Mouse (Mus musculus): Measurements from ENCODE around the gene Vamp2.
A peak's percentile ranks its signal among the peaks of the same experiment; 100 is the strongest.

The Vamp2 gene

DNA sequence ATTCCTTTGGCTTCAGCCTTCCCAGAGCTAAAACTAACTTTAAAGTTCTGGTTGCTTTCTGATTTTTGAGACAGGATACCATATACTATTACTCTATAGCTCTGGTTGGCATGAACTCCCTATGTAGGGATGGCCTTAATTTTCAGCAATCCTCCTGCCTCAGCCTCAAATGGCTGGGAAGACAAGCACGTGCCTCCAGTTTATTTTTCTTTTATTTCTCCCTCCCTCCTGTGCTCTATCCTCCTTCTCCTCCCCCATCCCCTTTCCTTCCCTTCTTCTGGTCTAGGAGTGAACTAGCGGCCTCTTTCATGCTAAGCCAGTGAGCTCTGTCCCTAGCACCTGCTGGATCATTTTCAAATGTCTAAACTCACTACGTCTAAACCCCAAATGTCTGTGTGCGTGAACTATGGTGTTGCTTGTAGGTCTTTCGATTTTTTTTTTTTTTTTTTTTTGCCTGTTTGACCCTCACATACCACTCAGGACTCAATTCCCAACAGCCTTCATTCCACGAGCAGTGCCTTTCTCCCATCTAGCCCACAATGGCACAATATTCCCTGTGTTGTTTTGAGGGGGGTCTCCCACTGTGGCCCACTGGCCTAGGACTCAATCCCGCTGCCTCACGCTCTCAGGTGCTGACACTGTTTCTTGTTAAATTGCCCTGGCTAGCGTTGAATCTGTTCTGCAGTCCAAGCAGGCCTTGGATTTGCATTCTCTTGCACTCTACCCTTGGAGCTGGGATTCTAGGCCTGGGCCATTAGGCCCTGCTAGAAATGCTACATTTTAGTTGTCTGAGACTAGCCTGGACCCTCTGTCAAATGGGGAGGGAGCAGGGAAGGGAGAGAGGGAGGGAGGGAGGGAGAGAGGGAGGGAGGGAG is 23.8 kb upstream of the Vamp2 start:
- DNase-seq (ENCODE audit: low read depth): no peak

DNA sequence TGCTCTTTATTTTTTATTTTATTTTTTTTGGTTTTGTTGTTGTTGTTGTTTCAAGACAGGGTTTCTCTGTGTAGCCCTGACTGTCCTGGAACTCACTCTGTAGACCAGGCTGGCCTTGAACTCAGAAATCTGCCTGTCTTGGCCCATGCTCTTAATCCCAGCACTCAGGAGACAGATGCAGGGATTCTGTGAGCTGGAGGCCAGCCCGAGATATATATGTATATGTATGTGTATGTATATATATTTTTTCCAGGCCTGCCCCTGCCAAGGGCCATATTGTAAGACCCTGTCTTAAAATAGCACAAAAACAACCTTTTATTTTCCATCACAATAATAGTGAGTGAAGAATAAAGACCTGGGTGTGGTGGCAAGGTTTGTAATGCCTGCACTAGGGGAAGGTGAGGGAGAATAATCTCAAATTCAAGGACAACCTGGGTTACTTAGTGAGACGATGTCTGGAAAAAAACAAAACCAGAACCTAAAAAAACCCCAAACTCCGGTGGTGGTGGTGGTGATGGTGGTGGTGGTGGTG is 22.8 kb upstream of the Vamp2 start:
- DNase-seq (ENCODE audit: low read depth): no peak

DNA sequence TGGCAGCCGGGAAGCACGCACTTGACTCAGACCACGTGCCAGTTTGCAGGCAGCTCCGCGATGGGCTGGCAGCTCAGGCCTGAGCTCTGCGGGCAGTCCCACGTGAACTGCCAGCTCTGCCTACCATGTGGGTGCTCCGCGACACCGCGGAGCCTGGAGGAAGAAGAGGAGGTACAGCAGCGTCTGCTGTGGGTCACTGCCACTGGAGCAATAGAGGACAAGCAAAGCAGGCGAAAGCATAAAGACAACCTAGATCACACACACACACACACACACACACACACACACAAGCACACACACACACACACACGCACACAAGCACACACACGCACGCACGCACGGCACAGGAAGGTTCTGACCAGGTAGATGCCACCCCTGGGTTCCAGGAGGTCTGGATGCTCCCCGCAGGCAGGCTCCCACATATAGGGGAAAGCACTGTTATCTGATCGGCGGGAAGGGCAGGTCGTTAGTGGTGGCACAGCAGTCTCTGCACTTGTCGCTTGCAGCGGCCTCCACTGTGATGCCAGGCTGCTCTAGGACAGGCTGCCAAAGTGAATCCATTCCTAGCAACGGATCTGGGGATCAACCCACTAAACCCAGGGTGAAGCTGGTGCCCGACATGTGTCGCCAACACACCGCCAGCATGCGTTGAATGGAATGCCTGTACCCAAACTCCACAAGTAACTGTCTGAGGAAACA is 22.0 kb upstream of the Vamp2 start:
- no peak for DNase-seq (ENCODE audit: low read depth)

DNA sequence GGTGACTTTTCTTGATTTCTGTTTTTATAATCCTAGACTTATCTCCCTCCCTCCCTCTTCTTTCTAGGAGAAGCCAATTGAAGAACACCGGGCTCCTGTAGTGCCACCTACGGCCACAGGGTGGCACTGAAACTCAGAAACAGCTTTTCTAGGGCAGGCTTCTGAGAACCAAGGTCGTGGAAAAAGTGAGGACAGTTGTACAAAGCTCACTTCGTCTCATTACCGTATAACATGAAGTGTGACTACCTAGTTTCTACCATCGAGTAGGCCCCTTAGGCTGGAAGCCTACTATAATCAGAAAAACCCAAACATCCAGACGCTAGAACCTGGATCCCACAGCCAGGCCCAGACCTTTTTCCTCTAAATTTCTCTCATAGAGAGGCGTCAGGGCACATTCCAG is 21.3 kb upstream of the Vamp2 start:
- no peak for DNase-seq (ENCODE audit: low read depth)

DNA sequence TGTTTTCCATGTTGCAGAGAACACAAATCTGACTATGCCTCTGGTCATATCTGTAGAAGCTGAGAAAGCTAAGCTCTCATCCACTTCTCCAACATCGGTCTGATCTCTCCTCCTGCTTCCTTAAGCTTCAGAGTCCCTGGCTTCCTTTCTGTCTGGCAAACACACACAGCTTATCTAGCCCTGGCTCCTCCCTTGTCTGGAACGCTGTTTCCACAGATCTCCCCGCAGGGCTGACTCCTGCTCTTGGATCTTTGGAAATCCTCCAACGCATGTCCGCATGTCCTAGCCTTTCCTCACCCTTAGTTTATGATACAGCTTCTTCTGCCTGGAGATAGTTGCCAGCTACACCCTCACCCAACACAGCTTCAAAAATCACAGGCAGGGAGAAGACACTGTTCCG is 20.7 kb upstream of the Vamp2 start:
- DNase-seq (ENCODE audit: low read depth): no peak

DNA sequence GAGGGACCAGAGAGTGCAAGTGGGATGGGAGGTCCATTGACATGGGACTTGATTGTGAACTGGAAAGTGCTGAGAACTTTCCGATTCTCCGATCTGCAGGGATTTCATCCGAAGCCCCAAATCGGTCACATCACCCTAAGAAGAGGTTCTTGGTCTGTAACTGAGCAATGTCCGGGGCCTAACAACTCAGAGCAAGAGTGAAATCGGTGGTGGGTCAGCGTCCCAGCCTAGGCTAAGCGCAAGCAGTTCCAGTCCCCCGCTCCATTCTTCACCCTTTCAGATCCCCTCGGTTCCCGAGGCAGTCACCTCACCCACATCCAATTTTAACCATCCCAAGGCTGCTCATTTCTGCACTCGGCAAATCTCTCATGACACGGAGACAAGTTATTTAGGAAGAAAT is 18.2 kb upstream of the Vamp2 start:
- no peak for DNase-seq (ENCODE audit: low read depth)

DNA sequence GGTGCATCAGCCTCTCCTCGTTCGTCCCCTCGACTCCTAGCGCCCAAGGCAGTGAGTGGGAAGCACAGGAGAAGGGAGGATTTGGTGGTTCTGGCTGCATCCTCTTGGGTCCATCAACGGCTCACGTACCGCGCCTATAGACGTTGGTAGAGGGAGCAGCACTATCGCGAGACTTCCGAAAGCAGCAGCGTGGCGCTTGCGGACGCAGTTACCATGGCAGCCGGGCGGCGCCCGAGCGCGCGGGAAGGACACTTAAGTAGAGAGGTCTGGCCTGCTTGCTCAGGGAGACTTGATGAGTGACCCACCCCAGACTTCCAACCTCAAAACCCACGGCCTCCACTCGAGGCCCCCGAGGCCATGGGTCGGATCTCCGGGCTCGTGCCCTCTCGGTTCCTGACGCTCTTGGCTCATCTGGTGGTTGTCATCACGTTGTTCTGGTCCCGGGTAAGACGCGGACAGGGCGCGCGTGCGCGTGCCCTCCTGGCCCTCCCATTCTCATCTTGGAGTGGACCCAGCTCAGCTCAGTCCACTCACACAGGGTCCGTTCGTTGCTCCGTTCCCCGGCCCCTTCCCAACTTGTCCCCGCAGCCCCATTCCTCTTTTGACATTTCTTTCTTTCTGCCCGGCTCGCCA is 17.6 kb upstream of the Vamp2 start, which contains the start of gene Tmem107:
Tmem107 (plus strand) TSS at position 217 of the 633 bp plus-strand sequence.
- DNase-seq (ENCODE audit: low read depth): peak; percentile 91

DNA sequence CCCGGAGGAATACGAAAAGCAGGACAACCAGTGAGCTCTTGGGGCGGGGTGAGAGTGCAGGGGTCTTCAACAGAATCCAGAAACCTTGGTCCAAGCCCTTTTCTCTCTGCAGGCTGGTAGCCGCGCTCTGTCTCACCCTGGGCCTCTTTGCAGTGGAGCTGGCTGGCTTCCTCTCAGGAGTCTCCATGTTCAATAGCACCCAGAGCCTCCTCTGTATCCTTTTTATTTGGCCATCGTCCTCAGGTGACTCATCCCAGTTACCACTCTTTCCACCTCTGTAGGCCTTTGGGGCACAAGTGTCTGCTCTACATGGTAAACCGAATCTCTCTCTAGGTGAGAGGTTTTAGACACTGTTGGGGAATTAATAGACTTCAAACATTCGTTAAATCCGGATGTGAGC is 17.0 kb upstream of the Vamp2 start:
- no peak for DNase-seq (ENCODE audit: low read depth)

DNA sequence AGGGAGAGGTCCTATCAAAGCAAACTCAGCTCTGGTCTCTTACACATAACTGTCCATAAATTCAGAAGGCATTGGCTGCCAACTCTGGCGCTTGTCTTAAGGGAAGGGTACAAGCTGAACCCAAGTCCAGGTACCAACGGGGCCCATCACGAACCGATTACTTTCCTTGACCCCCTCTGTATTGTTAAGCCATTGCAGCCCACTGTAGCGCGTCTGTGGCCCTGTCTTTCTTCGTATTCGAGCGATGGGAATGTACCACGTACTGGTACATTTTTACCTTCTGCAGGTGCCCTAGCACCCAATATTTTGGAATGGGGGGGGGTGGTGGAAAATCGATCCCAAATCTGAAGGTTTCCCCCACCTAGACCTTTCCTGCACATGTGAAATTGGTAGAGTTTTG is 16.1 kb upstream of the Vamp2 start:
- DNase-seq (ENCODE audit: low read depth): no peak

DNA sequence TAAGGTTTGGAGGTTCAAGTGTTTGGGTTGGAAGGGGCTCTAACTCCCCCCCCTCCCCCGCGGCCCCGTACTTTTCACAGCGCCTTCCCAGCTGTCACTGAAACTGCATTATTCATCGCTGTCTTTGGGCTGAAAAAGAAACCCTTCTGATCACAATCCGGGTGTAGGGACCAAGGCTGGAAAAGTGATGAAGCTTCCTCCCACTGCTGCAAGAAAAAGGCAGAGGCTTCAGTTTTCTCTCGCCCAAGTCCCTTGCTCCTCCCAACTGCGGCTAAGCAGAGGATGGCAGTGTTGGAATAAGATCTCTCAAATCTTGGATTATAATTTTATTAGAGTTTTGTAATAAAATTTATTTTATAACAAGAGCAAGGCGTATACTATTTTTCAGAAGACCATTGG is 15.6 kb upstream of the Vamp2 start:
- DNase-seq (ENCODE audit: low read depth): no peak

DNA sequence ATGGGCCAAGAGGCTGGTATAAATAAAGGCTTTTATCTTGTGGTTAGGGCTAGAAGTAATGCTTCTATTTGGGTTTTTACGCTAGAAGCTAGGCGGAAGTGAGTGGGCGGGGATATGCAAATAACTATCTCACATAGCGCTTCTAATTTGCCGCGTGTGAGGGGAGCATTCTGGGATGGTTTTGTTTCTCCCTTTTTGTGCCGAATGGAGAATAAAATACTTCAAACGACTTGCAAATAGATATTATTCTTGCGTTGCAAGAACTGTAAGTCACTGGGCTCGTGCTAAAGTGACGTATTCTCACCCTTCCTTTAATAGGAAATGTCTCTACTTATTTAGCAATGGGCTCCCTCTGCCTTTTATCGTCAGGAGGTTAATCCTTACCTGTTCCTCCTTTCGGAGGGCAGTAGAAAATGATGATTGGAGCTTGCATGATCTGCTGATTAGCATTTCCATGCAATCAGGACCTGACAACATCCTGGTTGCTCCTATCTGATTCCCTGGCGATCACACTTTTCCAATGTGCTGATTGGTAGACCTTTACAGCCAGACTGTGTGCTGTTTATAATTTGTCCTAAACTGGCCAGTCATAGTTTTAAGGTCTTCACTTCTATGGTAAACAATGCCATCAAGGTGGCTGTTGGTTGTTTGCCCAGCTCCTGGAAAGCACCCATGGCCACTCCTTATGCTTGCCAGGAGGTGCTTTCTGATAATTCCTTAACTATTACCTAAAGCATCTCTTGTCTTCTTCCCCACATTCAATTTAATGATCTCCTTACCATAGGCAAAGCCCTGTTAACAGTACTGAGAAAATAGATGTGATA is 15.0 kb upstream of the Vamp2 start:
- DNase-seq (ENCODE audit: low read depth): peak; percentile 92

DNA sequence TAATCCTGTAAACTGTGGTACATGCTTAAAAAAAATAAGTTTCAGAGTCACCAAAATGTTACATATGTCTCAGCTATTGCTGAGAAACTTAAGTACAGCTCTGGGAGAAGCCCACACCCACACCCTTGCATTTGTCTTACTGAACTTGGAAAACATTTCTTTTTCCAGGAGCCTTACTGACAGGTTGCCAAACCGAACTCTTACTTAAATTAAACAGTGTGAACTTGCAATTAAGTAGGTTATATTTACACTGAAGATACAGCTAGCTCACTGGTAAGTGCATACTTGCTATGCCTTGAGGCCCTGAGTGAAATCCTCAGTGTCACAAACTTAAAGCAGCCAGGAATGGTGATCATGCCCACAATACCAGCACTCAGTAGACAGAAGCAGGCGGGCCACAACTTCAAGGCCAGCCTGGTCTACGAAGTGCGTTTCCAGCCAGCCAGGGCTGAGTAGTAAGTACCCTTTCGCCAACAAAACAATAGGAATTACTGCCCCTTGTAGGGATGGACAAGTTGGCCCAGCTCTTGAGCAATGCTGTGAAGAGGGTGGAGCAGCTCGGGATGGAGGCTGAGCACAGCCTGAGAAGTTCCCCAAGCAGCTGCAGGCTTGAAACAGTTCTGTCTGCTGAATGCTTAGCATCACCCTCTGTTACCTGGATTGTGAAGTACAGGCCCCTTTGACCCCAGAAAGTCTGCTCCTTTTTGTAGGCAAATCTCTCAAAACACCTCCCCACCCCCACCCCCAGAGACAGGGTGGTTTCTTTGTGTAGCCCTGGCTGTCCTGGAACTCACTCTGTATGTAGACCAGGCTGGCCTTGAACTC is 14.1 kb upstream of the Vamp2 start:
- no peak for DNase-seq (ENCODE audit: low read depth)

DNA sequence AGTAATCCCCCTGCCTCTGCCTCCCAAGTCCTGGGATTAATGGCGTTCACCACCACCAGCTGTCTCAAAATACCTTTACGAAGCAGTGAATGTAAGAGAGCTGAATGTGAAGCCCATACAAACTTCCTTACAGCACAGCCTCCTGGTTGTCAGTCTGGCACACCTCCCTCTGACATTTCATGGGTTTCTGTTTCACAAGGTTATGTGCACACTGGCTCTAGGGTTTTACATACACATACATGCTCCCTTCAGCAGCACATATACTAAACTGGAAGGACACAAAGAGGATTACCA is 13.6 kb upstream of the Vamp2 start:
- DNase-seq (ENCODE audit: low read depth): no peak

DNA sequence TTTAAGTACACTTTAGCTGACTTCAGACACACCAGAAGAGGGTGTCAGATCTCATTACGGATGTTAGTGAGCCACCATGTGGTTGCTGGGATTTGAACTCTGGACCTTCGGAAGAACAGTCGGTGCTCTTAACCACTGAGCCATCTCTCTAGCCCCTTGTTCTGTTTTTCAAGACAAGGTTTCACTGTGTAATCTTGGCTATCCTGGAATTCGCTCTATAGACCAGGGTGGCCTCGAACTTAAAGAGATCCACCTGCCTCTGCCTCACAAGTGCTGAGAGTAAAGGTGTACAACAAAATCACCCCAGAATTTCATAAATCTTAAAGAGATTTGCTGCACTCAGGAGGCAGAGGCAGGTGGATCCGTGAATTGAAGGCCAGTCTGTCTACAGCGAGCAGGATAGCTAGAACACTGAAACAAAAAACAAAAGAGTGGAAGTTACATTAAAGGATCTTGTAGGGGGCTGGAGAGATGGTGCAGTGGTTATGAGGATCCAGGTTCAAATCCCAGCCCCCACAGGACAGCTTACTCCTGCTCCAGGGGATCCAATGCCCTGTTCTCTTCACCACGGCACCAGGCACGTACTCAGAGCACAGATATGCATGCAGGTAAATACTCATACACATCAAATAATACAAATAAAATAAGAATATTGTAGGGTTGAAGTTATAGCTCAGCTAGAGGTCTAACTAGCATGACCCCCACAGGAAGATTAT is 12.4 kb upstream of the Vamp2 start:
- no peak for DNase-seq (ENCODE audit: low read depth)

DNA sequence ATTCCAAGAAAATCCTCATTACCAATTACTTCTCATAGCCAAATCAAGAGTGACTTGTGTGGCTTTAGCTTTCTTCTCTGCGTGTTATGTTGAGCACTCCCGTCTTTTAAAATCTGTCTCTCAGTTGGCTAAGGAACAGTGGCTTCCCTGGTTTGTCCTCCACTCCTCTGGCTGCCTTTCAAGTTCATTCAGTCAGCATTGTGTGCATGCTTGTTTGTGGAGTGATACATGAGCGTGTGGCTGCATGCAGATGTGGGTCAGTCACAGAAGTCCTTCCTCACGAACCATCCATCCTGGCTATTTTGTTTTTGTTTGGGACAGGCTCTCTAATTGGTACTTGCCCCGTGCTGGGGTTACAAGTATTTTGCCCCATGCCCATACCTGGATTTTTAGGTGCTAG is 11.7 kb upstream of the Vamp2 start:
- no peak for DNase-seq (ENCODE audit: low read depth)

DNA sequence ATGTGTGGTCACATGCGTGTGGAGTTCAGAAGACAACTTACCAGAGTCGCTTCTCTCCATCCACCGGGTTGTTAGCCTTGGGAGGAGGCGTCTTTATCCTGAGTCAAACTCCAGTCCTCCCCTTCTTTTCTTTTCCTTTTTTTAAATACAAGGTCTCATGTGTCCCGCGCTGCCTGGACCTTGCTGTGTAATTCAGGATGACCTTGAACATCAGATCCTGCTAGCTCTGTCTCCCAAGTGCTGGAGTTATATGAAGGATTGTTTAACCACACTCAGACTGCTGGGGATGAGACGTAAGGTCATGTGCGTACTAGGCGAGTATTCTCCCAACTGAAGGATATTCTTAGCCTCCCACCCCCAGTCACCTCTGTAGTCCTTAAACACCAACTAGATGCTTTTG is 11.0 kb upstream of the Vamp2 start:
- no peak for DNase-seq (ENCODE audit: low read depth)

DNA sequence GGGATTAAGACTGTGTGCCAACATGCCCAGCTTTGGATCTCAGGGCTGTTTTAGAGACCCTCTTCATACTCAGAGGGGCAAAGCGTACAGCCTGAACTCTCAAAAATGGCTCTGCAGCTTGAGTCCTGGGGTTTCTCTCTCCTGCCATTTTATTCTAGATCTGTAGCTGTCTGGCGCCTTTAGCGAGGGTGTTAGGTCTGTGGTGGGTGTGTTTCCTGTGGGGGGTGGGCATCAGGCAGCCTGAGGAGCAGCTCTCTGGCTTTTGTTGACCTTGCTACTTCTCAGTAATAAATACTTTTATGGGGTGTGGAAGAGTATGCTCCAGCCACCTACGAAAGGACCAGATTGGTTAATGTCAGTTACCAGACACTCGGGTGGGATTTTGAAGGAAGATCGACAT is 10.2 kb upstream of the Vamp2 start:
- DNase-seq (ENCODE audit: low read depth): no peak

DNA sequence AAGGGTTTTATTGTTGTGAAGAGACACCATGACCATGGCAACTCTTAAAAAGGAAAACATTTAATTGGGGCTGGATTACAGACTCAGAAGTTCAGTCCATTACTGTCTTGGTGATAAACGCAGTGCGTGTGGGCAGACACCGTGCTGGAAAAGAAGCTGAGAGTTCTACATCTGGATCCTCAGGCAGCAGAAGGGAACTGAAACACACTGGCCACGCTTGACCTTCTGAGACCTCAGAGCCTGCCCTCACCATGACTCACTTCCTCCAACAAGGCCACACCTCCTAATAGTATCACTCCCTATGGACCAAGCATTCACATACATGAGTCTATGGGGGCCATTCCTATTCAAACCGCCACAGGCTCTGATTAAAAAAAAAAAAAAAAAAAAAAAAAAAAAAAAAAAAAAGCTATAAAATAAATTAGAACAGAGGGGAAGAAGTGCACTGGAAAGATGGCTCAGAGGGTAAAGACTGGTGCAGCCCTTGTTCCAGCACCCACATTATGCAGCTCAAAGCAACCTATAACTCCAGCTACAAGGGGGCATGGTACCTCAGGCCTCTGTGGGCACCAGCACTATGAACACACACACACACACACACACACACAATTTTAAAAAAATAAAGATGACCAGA is 9.4 kb upstream of the Vamp2 start:
- DNase-seq (ENCODE audit: low read depth): no peak

DNA sequence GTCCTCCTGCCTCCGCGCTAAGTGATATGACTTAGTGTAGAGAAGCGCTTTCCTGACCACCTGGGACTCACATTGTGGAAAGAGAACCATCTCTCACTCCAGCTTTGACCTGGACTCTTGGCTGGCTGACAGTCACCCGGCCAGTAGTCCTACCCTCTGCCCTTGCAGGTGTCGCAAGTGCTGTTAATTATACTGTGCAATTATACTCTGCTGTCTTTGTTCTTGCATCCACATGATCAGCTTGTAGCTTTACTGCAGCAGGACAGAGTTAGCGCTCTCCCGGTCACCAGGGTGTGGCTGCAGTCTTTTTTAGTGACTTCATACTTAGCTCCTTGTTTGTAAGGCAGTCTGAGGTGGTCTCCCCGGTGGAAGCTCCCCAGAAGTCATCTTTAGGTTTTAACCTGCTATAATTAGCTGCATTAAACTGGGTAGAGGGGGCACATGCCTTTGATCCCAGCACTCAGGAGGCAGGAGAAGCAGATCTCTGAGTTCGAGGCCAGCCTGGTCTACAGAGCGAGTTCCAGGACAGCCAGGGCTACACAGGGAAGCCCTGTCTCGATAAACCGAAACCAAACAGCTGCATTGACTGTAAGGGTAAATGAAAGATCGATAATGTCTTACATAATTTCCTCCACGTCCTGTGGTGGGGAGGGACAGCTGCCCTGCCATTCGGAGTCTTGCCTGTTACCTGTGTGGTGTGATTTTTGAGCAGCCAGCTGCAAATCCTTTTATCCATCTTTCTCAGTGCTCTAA is 8.0 kb upstream of the Vamp2 start:
- DNase-seq (ENCODE audit: low read depth): no peak

All from fibroblast of lung, adult 2 months (primary cell).